Mouse (Mus musculus): ENCODE results near the gene Tbx20. TPM values are rescaled to one million over a fixed set of nuclear protein-coding genes. Genes with fewer than 3 reads are reported as not detected.

Gene Tbx20
- 0.23 TPM for polyA plus RNA-seq (2017; shearing (Covaris generic))

GRCm38 (mm10) chr9:24774160-24774969 lies at the start of gene Tbx20:
TSS of gene Tbx20 (minus strand) at chr9:24774303.

DNA sequence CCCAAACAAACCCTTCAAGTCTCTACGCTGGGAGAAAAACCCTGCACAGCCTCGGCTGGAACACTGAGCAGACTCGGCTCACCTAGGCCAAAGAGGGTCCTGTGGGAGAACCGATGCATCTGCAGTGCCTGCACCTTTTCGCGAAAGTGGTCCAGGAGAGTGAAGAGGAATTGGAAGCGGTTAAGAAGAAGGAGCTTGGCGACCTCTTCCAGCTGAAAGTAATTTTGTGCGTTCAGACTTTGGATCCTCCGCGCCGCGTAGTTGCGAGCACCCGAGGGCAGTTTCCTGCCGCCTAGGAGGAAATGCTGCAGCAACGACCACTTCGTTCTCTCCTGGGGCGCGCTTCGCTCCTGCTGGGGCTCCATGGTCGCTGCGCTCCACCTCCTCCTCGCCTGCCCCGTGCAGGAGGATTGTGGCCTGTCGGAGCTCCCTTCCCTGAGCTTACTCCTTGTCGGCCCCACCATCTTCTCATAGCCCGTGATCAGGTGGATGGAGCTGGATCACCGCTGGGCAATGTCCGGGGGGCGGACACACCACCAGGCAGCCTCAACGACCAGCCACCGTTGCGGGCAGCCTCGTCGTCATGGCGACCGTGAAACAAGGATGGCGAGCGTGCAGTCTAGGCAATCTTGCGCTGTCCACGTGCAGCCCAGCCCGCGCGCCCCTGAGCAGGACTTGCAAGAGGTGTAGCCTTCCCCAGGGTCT lies 78.3 kb downstream of the Tbx20 start, which contains the start of gene Dpy19l2:
Gene Dpy19l2 (minus strand): TSS at position 594 of the 705 bp plus-strand sequence.

Other genes starting within 250 kb of the Tbx20 start
- gene Cypt4, start 149.1 kb downstream of the Tbx20 start, polyA plus RNA-seq (2017; shearing (Covaris generic)), result not detected
- gene Dpy19l2, start 78.0 kb downstream of the Tbx20 start, polyA plus RNA-seq (2017; shearing (Covaris generic)), result not detected